Mouse (Mus musculus) lung, postnatal 0 days (tissue): ENCODE data around the gene Tspan13.

Source experiments
- CTCF ChIP-seq: IDR thresholded peaks from 2 replicates; pipeline ENCODE4 v1.5.1; 2016; ENCODE audit warnings: antibody characterized with exemption, mild to moderate bottlenecking
- EP300 ChIP-seq: IDR thresholded peaks from 2 replicates; pipeline ENCODE4 v1.6.1; 2016; ENCODE audit warnings: antibody characterized with exemption, mild to moderate bottlenecking, control low read depth

GRCm38 (mm10) chr12:36027171-36027570 is 15.1 kb downstream of the Tspan13 start:
- no peak for TF ChIP-seq CTCF
- TF ChIP-seq EP300 = no peak
